Mouse (Mus musculus) thymus, adult 2 months (tissue): ENCODE data around the gene Tmem129. TPM values are rescaled to one million over a fixed set of nuclear protein-coding genes. Genes with fewer than 3 reads are reported as not detected.
A peak's percentile ranks its signal among the peaks of the same experiment; 100 is the strongest.

Experiments used
- DNase-seq: peaks from one replicate; pipeline ENCODE4 v3.0.0; 2021
- H3K27ac ChIP-seq: fragments of 200-500 bp; 2 replicates; pipeline ENCODE4 v1.5.1; 2012; ENCODE audit warnings: low read length, control low read depth; ENCODE audit not compliant: control insufficient read depth, insufficient read depth
- H3K27me3 ChIP-seq: fragments of 200-500 bp; 2 replicates; pipeline ENCODE4 v1.6.1; 2012; ENCODE audit warnings: mild to moderate bottlenecking, low read length, moderate library complexity, mixed read lengths; ENCODE audit not compliant: control insufficient read depth, insufficient read depth
- H3K36me3 ChIP-seq: fragments of 200-500 bp; 2 replicates; pipeline ENCODE4 v1.6.1; 2012; ENCODE audit warnings: mild to moderate bottlenecking, low read length, moderate library complexity; ENCODE audit not compliant: control insufficient read depth, insufficient read depth
- H3K4me1 ChIP-seq: fragments of 200-500 bp; replicated peaks from 2 replicates; pipeline ENCODE4 v1.6.1; 2012; ENCODE audit warnings: low read length; ENCODE audit not compliant: control insufficient read depth, insufficient read depth
- H3K4me3 ChIP-seq: fragments of 200-500 bp; 2 replicates; pipeline ENCODE4 v1.5.1; 2012; ENCODE audit warnings: mild to moderate bottlenecking, low read length, control low read depth, moderate library complexity; ENCODE audit not compliant: control insufficient read depth, insufficient read depth
- CTCF ChIP-seq: fragments of 200-500 bp; IDR thresholded peaks from 2 replicates; pipeline ENCODE4 v1.5.1; 2012; ENCODE audit warnings: mild to moderate bottlenecking, control low read depth, low read length, moderate library complexity, borderline replicate concordance; ENCODE audit not compliant: control insufficient read depth, poor library complexity, insufficient read depth; ENCODE audit errors: extremely low read depth
- POLR2A ChIP-seq: fragments of 200-500 bp; IDR thresholded peaks from 2 replicates; pipeline ENCODE4 v1.6.1; 2012; ENCODE audit warnings: mild to moderate bottlenecking, low read length, control low read depth, moderate library complexity; ENCODE audit not compliant: control insufficient read depth, poor library complexity, insufficient read depth; ENCODE audit errors: extremely low read depth
- WGBS: fragments of 180-500 bp; shearing (Covaris S2); methylation state at CpG from one replicate; pipeline ENCODE4 v1.1.7; 2018; 5-methylcytosine and 5-hydroxymethylcytosine counted together
- polyA plus RNA-seq: library from polyadenylated mRNA; depleted of rRNA; stranded (reverse); fragments of >200 nt; gene quantifications from 2 replicates; pipeline ENCODE4 v1.2.3, GENCODE M21; 2012

Tmem129 gene
- polyA plus RNA-seq, 1 experiment, result 78.0 TPM

GRCm38 (mm10) chr5:33656739-33657138 lies 1.5 kb downstream of the Tmem129 start:
- peaks cover 13% of the 10 kb centered on the region for H3K4me1 ChIP-seq
- 33% methylated on average over 1 of the region's 1 CpGs for WGBS
- no peak overlapping the region for H3K27ac ChIP-seq
- no peak for TF ChIP-seq CTCF
- no peak for DNase-seq
- H3K36me3 ChIP-seq, result no peaks in the 10 kb centered on the region
- no peaks in the 10 kb centered on the region for H3K27me3 ChIP-seq
- H3K4me3 ChIP-seq, result peak overlapping the region; percentile 74

- H3K4me1 ChIP-seq, result peaks cover 13% of the 10 kb centered on the region
- H3K27me3 ChIP-seq, result no peaks in the 10 kb centered on the region
- no peaks in the 10 kb centered on the region for H3K36me3 ChIP-seq
- no peak for DNase-seq
- no peak overlapping the region for H3K27ac ChIP-seq
- H3K4me3 ChIP-seq, result no peak overlapping the region
- 85% methylated on average over 10 of the region's 10 CpGs for WGBS
- no peak for TF ChIP-seq POLR2A
- TF ChIP-seq CTCF, result no peak
Measured at GRCm38 (mm10) chr5:33655251-33655840, 2.9 kb downstream of the Tmem129 start.

DNA sequence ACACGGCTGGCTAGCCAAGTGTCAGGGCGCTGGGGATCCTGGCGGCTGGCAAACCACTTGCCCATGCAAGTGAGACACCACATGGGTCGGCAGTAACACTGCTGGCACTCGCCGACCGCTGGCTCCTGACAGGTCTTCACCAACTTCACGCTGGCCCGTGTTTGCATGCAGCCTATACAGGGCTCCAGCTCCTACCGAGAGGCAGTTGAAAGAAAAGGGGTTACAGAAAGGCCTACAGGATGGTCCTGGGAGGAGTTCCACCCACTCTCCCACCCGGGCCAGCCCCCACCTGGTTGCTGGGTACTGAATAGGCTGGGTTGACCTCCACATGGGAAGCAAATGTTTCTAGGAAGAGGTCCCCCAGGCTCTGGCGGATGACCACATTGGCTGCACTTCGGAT lies 3.8 kb downstream of the Tmem129 start:
- H3K27me3 ChIP-seq, result no peaks in the 10 kb centered on the region
- TF ChIP-seq CTCF (no peak), POLR2A (no peak)
- no peaks in the 10 kb centered on the region; the same call in 1 of the 2 replicates for H3K36me3 ChIP-seq
- H3K4me1 ChIP-seq, result peaks cover 13% of the 10 kb centered on the region
- H3K4me3 ChIP-seq, result no peak overlapping the region
- no peak for DNase-seq
- WGBS, result 98% methylated on average over 13 of the region's 13 CpGs
- H3K27ac ChIP-seq, result no peak overlapping the region

- peaks cover 9% of the 10 kb centered on the region for H3K4me1 ChIP-seq
- no peaks in the 10 kb centered on the region for H3K27me3 ChIP-seq
- no peak for DNase-seq
- H3K36me3 ChIP-seq, result peaks cover 6% of the 10 kb centered on the region
- TF ChIP-seq POLR2A, result no peak
- no peak for TF ChIP-seq CTCF
- WGBS, result 11% methylated on average over 9 of the region's 9 CpGs
- peak overlapping the region; percentile 7 for H3K4me3 ChIP-seq
- no peak overlapping the region for H3K27ac ChIP-seq
Measured at GRCm38 (mm10) chr5:33652783-33653173, 5.4 kb downstream of the Tmem129 start.

DNA sequence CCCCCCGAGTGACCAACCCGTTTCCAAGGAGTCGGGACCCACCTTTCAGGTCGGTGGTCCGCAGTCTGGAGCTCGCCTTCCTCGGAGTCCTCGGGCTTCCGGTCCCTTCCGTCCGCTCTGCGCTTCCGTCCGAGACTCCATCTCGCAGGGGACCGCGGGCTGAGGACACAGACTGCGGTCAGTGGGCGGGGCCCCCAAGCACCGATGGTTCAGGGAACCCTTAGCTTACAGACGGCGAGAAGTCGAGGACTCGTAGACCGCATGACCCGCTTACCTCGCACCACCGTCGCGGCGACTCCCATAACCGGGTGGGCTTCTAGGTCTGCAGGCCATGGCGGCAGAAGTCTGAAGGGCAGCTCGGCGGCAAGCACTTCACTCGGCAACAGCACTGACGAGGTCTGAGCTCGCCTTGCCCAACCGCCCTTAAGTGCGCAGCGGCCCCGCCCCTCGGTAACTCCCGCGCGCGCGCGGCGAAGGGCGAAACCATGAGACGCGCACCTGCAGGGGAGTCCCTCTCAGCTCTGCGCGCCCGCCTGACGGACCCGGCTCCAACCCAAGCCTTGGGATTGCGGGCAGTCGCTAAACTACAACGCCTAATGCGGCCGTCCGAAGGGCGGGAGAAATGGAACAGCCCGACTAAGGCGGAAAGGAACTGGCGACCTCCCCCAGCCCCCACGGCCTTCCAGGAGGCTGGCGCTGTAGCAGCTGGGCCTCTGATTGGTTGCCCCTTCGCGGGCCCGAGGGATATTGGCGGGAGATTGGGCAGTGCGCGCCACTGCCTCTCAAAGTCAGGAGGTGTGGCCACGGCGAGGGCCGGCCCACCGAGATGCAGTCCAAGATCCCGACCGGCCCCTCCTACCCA lies 6.1 kb downstream of the Tmem129 start, which contains the start of gene Slbp:
Gene Slbp (minus strand): TSS at position 654 of the 862 bp plus-strand sequence.
- WGBS, result under 1% methylated on average over 82 of the region's 82 CpGs
- Histone ChIP-seq H3K4me3 (peak within 1 kb of the TSS; percentile 90), H3K27ac (peak within 1 kb of the TSS; percentile 44), H3K27me3 (no peaks in the 10 kb centered on the region), H3K4me1 (peaks cover 9% of the 10 kb centered on the region), H3K36me3 (peaks cover 11% of the 10 kb centered on the region)
- TF ChIP-seq CTCF, result 0 out of 2 replicates have a peak, but pooled peaks have one; percentile 10
- peak; percentile 91 for TF ChIP-seq POLR2A
- DNase-seq, result peak; percentile 92

DNA sequence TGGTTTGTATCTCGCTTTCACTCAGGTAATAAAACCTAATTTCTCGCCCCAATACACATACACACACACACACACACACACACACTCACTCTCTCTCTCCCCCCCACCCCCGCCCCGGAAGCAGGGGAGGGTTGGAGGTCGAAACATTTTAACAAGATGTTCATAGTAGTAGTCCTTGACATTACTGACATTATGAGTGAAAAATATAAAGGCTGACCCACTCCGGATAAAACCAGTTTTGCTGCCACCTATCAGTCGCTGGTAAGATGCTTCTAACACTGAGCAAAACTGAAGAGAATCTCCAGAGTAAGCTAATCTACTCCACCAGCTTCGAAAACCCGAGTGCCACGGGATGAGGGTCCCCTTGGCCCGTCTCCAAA lies 6.7 kb downstream of the Tmem129 start:
- no peak for DNase-seq
- peaks cover 3% of the 10 kb centered on the region for H3K4me1 ChIP-seq
- H3K27me3 ChIP-seq, result no peaks in the 10 kb centered on the region
- H3K27ac ChIP-seq, result peak overlapping the region; percentile 44
- peak overlapping the region; percentile 90 for H3K4me3 ChIP-seq
- peaks cover 17% of the 10 kb centered on the region for H3K36me3 ChIP-seq
- TF ChIP-seq POLR2A (no peak), CTCF (no peak)
- 0% methylated on average over 11 of the region's 11 CpGs for WGBS

GRCm38 (mm10) chr5:33651017-33651416 lies 7.2 kb downstream of the Tmem129 start:
- Histone ChIP-seq H3K4me1 (peaks cover 3% of the 10 kb centered on the region), H3K27ac (no peak overlapping the region), H3K27me3 (no peaks in the 10 kb centered on the region), H3K36me3 (peaks cover 22% of the 10 kb centered on the region), H3K4me3 (no peak overlapping the region; the same call in 1 of the 2 replicates)
- TF ChIP-seq POLR2A, result no peak
- TF ChIP-seq CTCF, result no peak
- DNase-seq, result no peak
- 18% methylated on average over 2 of the region's 2 CpGs for WGBS
